Mouse (Mus musculus): ENCODE measurements around the gene Celf2.

DNA sequence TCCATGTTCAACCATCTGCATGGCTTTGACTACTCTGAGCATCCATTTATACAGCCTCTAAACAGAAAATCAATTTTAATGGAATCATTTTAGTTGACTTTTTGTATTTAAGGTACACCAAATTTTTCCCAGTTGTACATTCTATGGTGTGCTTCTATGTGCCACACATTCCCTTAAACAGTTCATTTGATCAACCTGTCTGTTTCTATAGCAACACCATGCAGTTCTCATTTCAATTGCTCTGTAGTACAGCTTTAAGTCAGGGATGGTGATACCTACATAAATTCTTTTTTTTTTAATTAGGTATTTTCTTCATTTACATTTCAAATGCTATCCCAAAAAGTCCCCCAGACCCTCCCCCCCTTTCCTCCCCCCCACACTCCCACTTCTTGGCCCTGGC lies 831.9 kb downstream of the Celf2 start:
- no peak for TF ChIP-seq CTCF (IDR thresholded peaks at IDR 0.05; ENCODE audit: low read depth, low read length)
- no peak for TF ChIP-seq POLR2A (IDR thresholded peaks at IDR 0.05; ENCODE audit: borderline replicate concordance, low read depth, low read length)

Measured in bone marrow macrophage, adult 2 months (primary cell).